Mouse (Mus musculus) stomach, embryonic 16.5 days (tissue): ENCODE data around the gene Lamp1. TPM values are rescaled to one million over a fixed set of nuclear protein-coding genes. Genes with fewer than 3 reads are reported as not detected.

ENCODE experiments used
- ATAC-seq: fragments of 200-750 bp; cut with Nextera tagmentation; 2 replicates; pipeline ENCODE4 v1.8.0; 2017; ENCODE audit warnings: moderate number of reproducible peaks, moderate TSS enrichment; ENCODE audit not compliant: insufficient read depth, low FRiP score
- H3K27ac ChIP-seq: fragments of 300-500 bp; sonication (generic); 2 replicates; pipeline ENCODE4 v1.5.1; 2014; ENCODE audit warnings: low read length
- H3K27me3 ChIP-seq: fragments of 300-500 bp; sonication (generic); 2 replicates; pipeline ENCODE4 v1.6.1; 2014; ENCODE audit warnings: low read length, control low read depth, mixed read lengths; ENCODE audit not compliant: control insufficient read depth, insufficient read depth
- H3K36me3 ChIP-seq: fragments of 300-500 bp; sonication (generic); 2 replicates; pipeline ENCODE4 v1.6.1; 2014; ENCODE audit warnings: low read length; ENCODE audit not compliant: control insufficient read depth, insufficient read depth
- H3K4me1 ChIP-seq: fragments of 300-500 bp; sonication (generic); 2 replicates; pipeline ENCODE4 v1.6.1; 2014; ENCODE audit warnings: low read length, control low read depth, mixed read lengths; ENCODE audit not compliant: control insufficient read depth, insufficient read depth
- H3K4me2 ChIP-seq: fragments of 300-500 bp; sonication (generic); 2 replicates; pipeline ENCODE4 v1.6.1; 2014; ENCODE audit warnings: low read depth, low read length, mixed read lengths
- H3K4me3 ChIP-seq: fragments of 300-500 bp; sonication (generic); replicated peaks from 2 replicates; pipeline ENCODE4 v1.5.1; 2014; ENCODE audit warnings: mild to moderate bottlenecking, low read length
- H3K9ac ChIP-seq: fragments of 300-500 bp; sonication (generic); 2 replicates; pipeline ENCODE4 v1.6.1; 2014; ENCODE audit warnings: low read length
- H3K9me3 ChIP-seq: fragments of 300-500 bp; sonication (generic); replicated peaks from 2 replicates; pipeline ENCODE4 v1.6.1; 2016; ENCODE audit warnings: low read length, control low read depth; ENCODE audit not compliant: control insufficient read depth
- WGBS: fragments of 180-500 bp; shearing (Covaris S2); extraction: QIAGEN DNeasy Blood & Tissue Kit; methylation state at CpG from one replicate; pipeline ENCODE4 v1.1.7; 2014; 5-methylcytosine and 5-hydroxymethylcytosine counted together
- polyA plus RNA-seq: library from polyadenylated mRNA; unstranded; fragments of >200 nt; fragmentation: Nextera tagmentation; extraction: Ambion mirVana; gene quantifications from 2 replicates; pipeline ENCODE4 v1.2.1, GENCODE M21; 2015

Lamp1 gene
- polyA plus RNA-seq, 1 experiment from 2014 or later, result 263 TPM

DNA sequence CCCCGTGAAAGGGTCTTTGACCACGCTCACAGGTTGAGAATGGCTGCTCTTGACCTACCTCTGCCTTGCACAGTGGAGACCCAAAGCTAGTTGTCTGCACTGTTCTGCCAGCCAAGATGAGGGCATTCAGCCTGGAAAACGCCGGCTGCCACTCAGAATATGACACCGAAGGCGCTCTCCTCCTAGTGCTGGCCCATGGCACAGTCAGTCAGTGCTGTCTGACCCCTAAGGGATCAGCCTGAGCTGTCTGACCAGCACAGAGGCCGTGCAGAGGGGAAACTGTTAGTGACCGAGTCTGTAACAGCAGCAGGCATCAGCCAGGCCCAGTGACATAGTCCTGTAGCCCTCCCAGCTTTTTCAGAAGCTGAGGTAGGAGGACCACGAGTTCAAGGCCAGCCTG, 28.3 kb downstream of the Lamp1 start:
- Histone ChIP-seq H3K27me3 (no peaks in the 10 kb centered on the region), H3K36me3 (no peaks in the 10 kb centered on the region), H3K9ac (no peak overlapping the region), H3K4me2 (no peak overlapping the region), H3K27ac (no peak overlapping the region), H3K9me3 (no peaks in the 10 kb centered on the region), H3K4me1 (no peaks in the 10 kb centered on the region), H3K4me3 (no peak overlapping the region)
- 79% methylated on average over 9 of the region's 9 CpGs for WGBS
- ATAC-seq, result no peak

DNA sequence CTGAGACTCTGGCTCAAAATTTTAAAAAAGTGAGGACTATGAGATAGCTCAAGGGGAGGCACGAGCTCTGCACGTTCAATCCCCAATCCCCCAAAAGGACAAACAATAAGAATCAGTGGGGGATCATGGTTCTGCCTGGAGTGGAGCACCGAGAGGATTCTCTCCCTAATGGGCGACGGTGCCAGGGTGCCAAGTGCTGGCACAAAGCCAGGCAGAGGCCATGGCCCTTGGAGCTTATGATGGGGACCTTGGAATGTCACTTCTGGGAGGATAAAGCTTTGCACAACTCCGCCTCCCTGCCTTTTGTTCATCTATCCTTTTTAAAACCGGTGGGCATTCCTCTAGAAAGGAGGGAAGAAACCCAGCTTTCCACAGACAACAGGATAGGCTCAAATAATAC, 28.7 kb downstream of the Lamp1 start:
- H3K4me1 ChIP-seq, result no peaks in the 10 kb centered on the region
- H3K4me2 ChIP-seq, result no peak overlapping the region
- H3K27me3 ChIP-seq, result no peaks in the 10 kb centered on the region
- no peak overlapping the region for H3K4me3 ChIP-seq
- no peak overlapping the region for H3K27ac ChIP-seq
- no peak overlapping the region for H3K9ac ChIP-seq
- no peaks in the 10 kb centered on the region for H3K36me3 ChIP-seq
- 73% methylated on average over 7 of the region's 7 CpGs for WGBS
- ATAC-seq, result no peak
- H3K9me3 ChIP-seq, result no peaks in the 10 kb centered on the region

GRCm38 (mm10) chr8:13188052-13188555, 29.1 kb downstream of the Lamp1 start:
- H3K9me3 ChIP-seq, result no peaks in the 10 kb centered on the region
- no peaks in the 10 kb centered on the region for H3K27me3 ChIP-seq
- H3K36me3 ChIP-seq, result no peaks in the 10 kb centered on the region
- H3K4me2 ChIP-seq, result no peak overlapping the region
- H3K4me1 ChIP-seq, result no peaks in the 10 kb centered on the region
- H3K4me3 ChIP-seq, result no peak overlapping the region
- no peak for ATAC-seq
- 88% methylated on average over 13 of the region's 13 CpGs for WGBS
- no peak overlapping the region for H3K9ac ChIP-seq
- H3K27ac ChIP-seq, result no peak overlapping the region

DNA sequence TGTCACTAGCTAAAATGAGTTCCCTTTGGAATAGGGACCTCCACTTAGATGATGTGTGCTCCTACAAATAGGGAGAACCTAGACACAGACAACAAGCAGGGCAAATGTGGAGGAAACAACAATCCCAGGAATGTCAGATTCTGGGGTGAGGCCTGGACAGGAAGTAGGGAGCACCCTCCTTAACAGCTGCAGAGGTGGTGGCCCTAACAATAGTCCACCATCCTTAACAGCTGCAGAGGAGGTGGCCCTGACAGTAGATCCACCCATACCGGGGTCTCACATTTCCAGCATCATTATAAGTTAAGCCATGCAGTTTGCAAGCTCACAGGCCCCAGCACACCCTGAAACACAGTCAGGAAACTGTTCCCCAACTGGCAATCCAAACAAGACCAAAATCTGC, 29.9 kb downstream of the Lamp1 start:
- Histone ChIP-seq H3K36me3 (no peaks in the 10 kb centered on the region), H3K27ac (no peak overlapping the region), H3K27me3 (no peaks in the 10 kb centered on the region), H3K9me3 (no peaks in the 10 kb centered on the region), H3K4me3 (no peak overlapping the region), H3K9ac (no peak overlapping the region), H3K4me2 (no peak overlapping the region), H3K4me1 (no peaks in the 10 kb centered on the region)
- ATAC-seq, result no peak
- WGBS, result 82% methylated on average over 1 of the region's 1 CpGs

GRCm38 (mm10) chr8:13190235-13190634, 31.3 kb downstream of the Lamp1 start:
- Histone ChIP-seq H3K27me3 (no peaks in the 10 kb centered on the region), H3K9me3 (no peaks in the 10 kb centered on the region), H3K27ac (no peak overlapping the region), H3K4me3 (no peak overlapping the region), H3K4me1 (no peaks in the 10 kb centered on the region), H3K36me3 (no peaks in the 10 kb centered on the region), H3K4me2 (no peak overlapping the region), H3K9ac (no peak overlapping the region)
- no peak for ATAC-seq
- WGBS, result 85% methylated on average over 8 of the region's 8 CpGs

DNA sequence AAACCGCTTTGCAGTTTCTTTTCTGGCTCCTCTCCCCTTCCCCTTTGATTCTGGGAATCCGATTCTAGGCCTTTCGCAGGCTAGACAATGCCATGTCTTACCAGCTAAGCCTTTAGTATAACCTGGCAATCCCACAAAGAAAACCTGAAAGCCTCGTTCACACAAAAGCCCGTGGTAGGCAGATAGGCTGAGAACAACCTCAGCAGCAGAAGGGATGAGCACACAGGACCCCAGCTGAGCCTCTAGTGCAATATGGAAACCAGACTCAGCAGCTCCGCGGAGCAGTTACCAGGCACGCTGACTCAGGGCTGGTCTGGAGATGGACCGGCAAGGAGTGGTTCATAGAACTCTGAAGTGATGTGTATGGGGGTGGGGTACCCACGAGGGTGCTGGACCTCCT, 35.9 kb downstream of the Lamp1 start:
- ATAC-seq, result no peak
- no peak overlapping the region for H3K27ac ChIP-seq
- H3K9ac ChIP-seq, result no peak overlapping the region
- H3K27me3 ChIP-seq, result no peaks in the 10 kb centered on the region; the same call in 1 of the 2 replicates
- no peaks in the 10 kb centered on the region for H3K36me3 ChIP-seq
- H3K4me2 ChIP-seq, result no peak overlapping the region
- H3K9me3 ChIP-seq, result no peaks in the 10 kb centered on the region
- 50% methylated on average over 10 of the region's 10 CpGs for WGBS
- H3K4me3 ChIP-seq, result no peak overlapping the region
- H3K4me1 ChIP-seq, result peaks cover 4% of the 10 kb centered on the region; the same call in 1 of the 2 replicates

- peaks cover 4% of the 10 kb centered on the region; the same call in 1 of the 2 replicates for H3K4me1 ChIP-seq
- no peak for ATAC-seq
- H3K9me3 ChIP-seq, result no peaks in the 10 kb centered on the region
- H3K4me3 ChIP-seq, result no peak overlapping the region
- H3K27me3 ChIP-seq, result peaks cover 14% of the 10 kb centered on the region; the same call in 1 of the 2 replicates
- H3K36me3 ChIP-seq, result no peaks in the 10 kb centered on the region
- H3K9ac ChIP-seq, result no peak overlapping the region
- no peak overlapping the region for H3K4me2 ChIP-seq
- H3K27ac ChIP-seq, result no peak overlapping the region
- 81% methylated on average over 5 of the region's 5 CpGs for WGBS
Observed at GRCm38 (mm10) chr8:13197493-13197892, 38.5 kb downstream of the Lamp1 start.

DNA sequence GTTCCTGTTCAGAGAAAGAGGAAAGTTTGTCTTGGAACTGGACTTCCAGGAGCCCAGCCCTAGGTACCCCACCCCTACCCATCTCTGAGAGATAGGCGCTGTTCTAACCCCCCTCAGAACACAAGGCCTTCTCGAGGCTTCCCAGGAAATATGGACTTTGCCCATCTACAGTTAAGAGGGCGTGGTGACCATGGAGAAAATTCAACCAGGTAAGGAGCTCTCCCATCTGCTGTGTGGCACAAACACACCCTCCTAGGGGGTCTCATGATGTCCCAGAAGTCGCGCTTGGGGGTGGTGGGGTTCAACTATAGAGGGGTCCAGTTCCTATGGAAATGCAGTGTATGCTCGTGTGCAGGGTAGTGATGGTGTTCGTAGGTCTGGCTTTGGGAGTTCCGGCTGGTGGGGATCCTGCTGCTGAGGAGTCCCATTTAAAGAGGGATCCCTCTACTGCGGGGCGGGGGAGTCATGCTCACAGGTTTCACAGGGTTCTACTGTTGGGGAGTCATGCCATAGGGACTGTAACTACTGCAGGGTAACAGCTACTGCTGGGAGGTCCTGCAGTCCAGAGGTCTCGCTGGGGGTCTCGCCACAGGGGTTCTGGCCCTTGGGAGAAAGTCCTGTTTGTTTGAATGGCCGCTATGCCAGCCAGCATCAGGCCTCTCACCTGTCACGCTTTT, 40.6 kb downstream of the Lamp1 start:
- ATAC-seq, result no peak

DNA sequence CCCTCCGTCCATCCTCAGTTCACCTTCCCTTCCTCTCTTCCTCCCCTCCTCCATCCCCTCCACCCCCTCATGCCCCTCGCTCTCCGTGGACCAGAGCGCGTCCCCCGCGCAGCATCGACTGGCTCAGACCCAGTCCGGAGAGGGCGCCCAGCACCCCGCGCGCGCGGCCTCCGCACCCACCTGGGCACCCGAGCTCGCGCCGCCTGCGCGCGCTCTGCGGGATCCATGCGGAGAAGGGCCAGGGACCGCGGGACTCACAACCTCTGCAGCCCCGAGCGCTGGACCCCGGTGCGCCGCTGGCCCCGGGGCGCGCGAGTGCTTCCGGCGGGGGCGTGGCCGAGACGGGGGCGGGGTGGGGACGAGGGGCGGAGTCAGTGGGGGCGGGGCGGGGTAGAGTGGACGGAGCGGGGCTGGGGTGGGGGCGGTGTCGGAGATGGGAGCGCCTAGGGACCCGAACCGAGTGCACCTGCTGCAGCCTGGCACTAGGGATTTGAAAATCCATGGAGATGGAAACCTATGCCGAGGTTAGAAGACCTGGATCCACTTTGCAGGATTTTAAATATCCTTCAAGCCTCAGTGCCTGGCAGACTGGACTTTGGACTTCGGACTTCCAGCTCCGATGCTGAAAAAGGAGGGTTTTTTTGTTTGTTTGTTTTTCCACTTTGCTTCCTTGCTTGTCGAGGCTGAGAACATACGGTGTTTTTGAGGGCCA, 41.5 kb downstream of the Lamp1 start, which contains the start of gene Grtp1:
Grtp1 (minus strand) TSS at position 320 of the 712 bp plus-strand sequence.
- Histone ChIP-seq H3K27me3 (peaks cover 14% of the 10 kb centered on the region; the same call in 1 of the 2 replicates), H3K9ac (peak within 1 kb of the TSS; percentile 73), H3K27ac (peak within 1 kb of the TSS; percentile 42), H3K4me2 (peak within 1 kb of the TSS; percentile 92), H3K4me3 (peak within 1 kb of the TSS; percentile 71), H3K9me3 (no peaks in the 10 kb centered on the region), H3K36me3 (no peaks in the 10 kb centered on the region), H3K4me1 (peaks cover 4% of the 10 kb centered on the region; the same call in 1 of the 2 replicates)
- WGBS, result under 1% methylated on average over 57 of the region's 58 CpGs
- peak; percentile 67 for ATAC-seq

More for the DNA sequence above, 40.6 kb downstream of the Lamp1 start:
- Histone ChIP-seq H3K4me1 (peaks cover 4% of the 10 kb centered on the region; the same call in 1 of the 2 replicates), H3K27me3 (peaks cover 14% of the 10 kb centered on the region; the same call in 1 of the 2 replicates), H3K4me2 (peak overlapping the region; percentile 92), H3K9ac (peak overlapping the region; percentile 73), H3K9me3 (no peaks in the 10 kb centered on the region), H3K4me3 (peak overlapping the region; percentile 71), H3K27ac (peak overlapping the region; percentile 42), H3K36me3 (no peaks in the 10 kb centered on the region)
- WGBS, result 23% methylated on average over 14 of the region's 14 CpGs
